Mouse (Mus musculus) CH12.LX (cell line): Measurements from ENCODE around the gene Tulp1. TPM values are rescaled to one million over a fixed set of nuclear protein-coding genes. Genes with fewer than 3 reads are reported as not detected.

Experiments
- DNase-seq: peaks from one replicate; pipeline ENCODE4 v3.0.0-alpha.2; 2013; ENCODE audit errors: extremely low read depth
- H3K27ac ChIP-seq: 2 replicates; pipeline ENCODE4 v1.5.1; 2012; ENCODE audit warnings: low read depth, mild to moderate bottlenecking, control low read depth, moderate library complexity; ENCODE audit not compliant: insufficient read depth
- H3K27me3 ChIP-seq: replicated peaks from 2 replicates; pipeline ENCODE3; 2012; ENCODE audit warnings: inconsistent platforms
- H3K36me3 ChIP-seq, 2 experiments: replicated peaks in 1 of 2; 2 replicates each; pipeline versions ENCODE3 to v1.6.1; 2012; ENCODE audit warnings: inconsistent platforms in 1 of 2, low read length in 1 of 2, mild to moderate bottlenecking in 1 of 2, mixed read lengths in 1 of 2, moderate library complexity in 1 of 2; ENCODE audit not compliant: control insufficient read depth in 1 of 2, insufficient read depth in 1 of 2
- H3K4me1 ChIP-seq, 2 experiments: 2 replicates each; pipeline ENCODE4 v1.6.1; 2012; ENCODE audit warnings: inconsistent platforms in 1 of 2, moderate library complexity in 1 of 2; ENCODE audit not compliant: insufficient read depth in 2 of 2, control insufficient read depth in 1 of 2
- H3K4me2 ChIP-seq: 2 replicates; pipeline ENCODE4 v1.6.1; 2012; ENCODE audit warnings: low read depth, mild to moderate bottlenecking, control low read depth; ENCODE audit not compliant: poor library complexity, insufficient read depth, severe bottlenecking
- H3K4me3 ChIP-seq, 3 experiments: fragments of 150-350 bp in 1 of 3; sonication (generic) in 1 of 3; replicated peaks in 1 of 3; 2 replicates each; pipeline versions ENCODE3 to v1.5.1; 2011 to 2012; ENCODE audit warnings: low read depth in 2 of 3, low read length in 2 of 3, mild to moderate bottlenecking in 2 of 3, moderate library complexity in 2 of 3, control low read depth in 1 of 3, improper control_type of control experiment in 1 of 3, inconsistent platforms in 1 of 3, mixed read lengths in 1 of 3; ENCODE audit not compliant: poor library complexity in 1 of 3
- H3K79me2 ChIP-seq: replicated peaks from 2 replicates; pipeline ENCODE4 v1.6.1; 2012; ENCODE audit warnings: mild to moderate bottlenecking, moderate library complexity; ENCODE audit not compliant: control insufficient read depth, poor library complexity, insufficient read depth, severe bottlenecking; ENCODE audit errors: extremely low read depth
- H3K9ac ChIP-seq: 2 replicates; pipeline ENCODE4 v1.6.1; 2012; ENCODE audit warnings: low read depth, mild to moderate bottlenecking, control low read depth, moderate library complexity; ENCODE audit not compliant: insufficient read depth
- H3K9me3 ChIP-seq: replicated peaks from 2 replicates; pipeline ENCODE3; 2012; ENCODE audit warnings: low read length, inconsistent platforms, mixed read lengths
- CHD1 ChIP-seq: IDR thresholded peaks from 2 replicates; pipeline ENCODE4 v1.6.1; 2012; ENCODE audit warnings: low read depth, low read length, improper control_type of control experiment, inconsistent platforms
- CHD2 ChIP-seq: IDR thresholded peaks from 2 replicates; pipeline ENCODE4 v1.6.1; 2011; ENCODE audit warnings: low read length, improper control_type of control experiment
- CTCF ChIP-seq, 2 experiments: IDR thresholded peaks in 1 of 2; conservative IDR thresholded peaks in 1 of 2; 2 replicates each; pipeline ENCODE4 v1.5.1; 2011 to 2012; ENCODE audit warnings: low read depth in 2 of 2, low read length in 2 of 2, improper control_type of control experiment in 1 of 2, inconsistent platforms in 1 of 2, mild to moderate bottlenecking in 1 of 2, moderate library complexity in 1 of 2
- GABPA ChIP-seq: IDR thresholded peaks from 2 replicates; pipeline ENCODE4 v1.6.1; 2012; ENCODE audit warnings: low read depth, low read length, improper control_type of control experiment, inconsistent platforms; ENCODE audit not compliant: insufficient replicate concordance
- IRF4 ChIP-seq: IDR thresholded peaks from 2 replicates; pipeline ENCODE4 v1.6.1; 2014; ENCODE audit warnings: low read depth, mild to moderate bottlenecking, inconsistent platforms, low read length, improper control_type of control experiment
- JUN ChIP-seq: IDR thresholded peaks from 2 replicates; pipeline ENCODE4 v1.6.1; 2011; ENCODE audit warnings: low read depth, mild to moderate bottlenecking, low read length, improper control_type of control experiment, moderate library complexity; ENCODE audit not compliant: insufficient read depth
- JUND ChIP-seq: conservative IDR thresholded peaks from 2 replicates; pipeline ENCODE4 v1.6.1; 2011; ENCODE audit warnings: low read depth, low read length, improper control_type of control experiment
- MAZ ChIP-seq: IDR thresholded peaks from 2 replicates; pipeline ENCODE4 v1.6.1; 2012; ENCODE audit warnings: low read depth, mild to moderate bottlenecking, inconsistent platforms, low read length, improper control_type of control experiment, moderate library complexity
- MYC ChIP-seq: IDR thresholded peaks from 2 replicates; pipeline ENCODE4 v1.6.1; 2011; ENCODE audit warnings: low read depth, mild to moderate bottlenecking, improper control_type of control experiment, low read length
- NELFE ChIP-seq: IDR thresholded peaks from 2 replicates; pipeline ENCODE4 v1.6.1; 2011; ENCODE audit warnings: low read depth, low read length, improper control_type of control experiment
- POLR2A ChIP-seq: IDR thresholded peaks from 2 replicates; pipeline ENCODE4 v1.6.1; 2011; ENCODE audit warnings: low read depth, mild to moderate bottlenecking, improper control_type of control experiment, low read length
- RCOR1 ChIP-seq: conservative IDR thresholded peaks from 2 replicates; pipeline ENCODE4 v1.6.1; 2012; ENCODE audit warnings: low read depth, mild to moderate bottlenecking, inconsistent platforms, low read length, improper control_type of control experiment
- SIN3A ChIP-seq: IDR thresholded peaks from 2 replicates; pipeline ENCODE4 v1.6.1; 2012; ENCODE audit warnings: low read length, improper control_type of control experiment, inconsistent platforms
- SMC3 ChIP-seq: IDR thresholded peaks from 2 replicates; pipeline ENCODE4 v1.6.1; 2011; ENCODE audit warnings: low read depth, low read length, improper control_type of control experiment
- TBP ChIP-seq: conservative IDR thresholded peaks from 2 replicates; pipeline ENCODE4 v1.6.1; 2011; ENCODE audit warnings: low read depth, low read length, improper control_type of control experiment
- USF1 ChIP-seq: IDR thresholded peaks from 2 replicates; pipeline ENCODE4 v1.6.1; 2014; ENCODE audit warnings: low read depth, mild to moderate bottlenecking, inconsistent platforms, low read length, improper control_type of control experiment
- USF2 ChIP-seq: conservative IDR thresholded peaks from 2 replicates; pipeline ENCODE4 v1.6.1; 2011; ENCODE audit warnings: low read depth, low read length, improper control_type of control experiment
- ZKSCAN1 ChIP-seq: IDR thresholded peaks from 2 replicates; pipeline ENCODE4 v1.6.1; 2012; ENCODE audit warnings: low read depth, inconsistent platforms, low read length, improper control_type of control experiment, borderline replicate concordance
- dilution Hi-C: fragments of 300-500 bp; cut with MboI; formaldehyde crosslinking; loops from 2 replicates; pipeline ENCODE4 v1.14.3; 2020; ENCODE audit warnings: low sequenced_read_pairs; ENCODE audit not compliant: extremely low pct_unique_long_range_greater_than_20kb, extremely low pct_ligation_motif_present
- in situ Hi-C: fragments of 300-500 bp; cut with MboI; formaldehyde crosslinking; loops from 3 replicates; pipeline ENCODE4 v1.14.3; 2019; ENCODE audit warnings: low sequenced_read_pairs, low pct_ligation_motif_present, low pct_unique_long_range_greater_than_20kb, mixed read lengths
- polyA plus RNA-seq: library from polyadenylated mRNA; unstranded; fragments of >175 nt; gene quantifications from 2 replicates; pipeline ENCODE4 v1.2.1, GENCODE M21; 2012; ENCODE audit warnings: low read depth; ENCODE audit not compliant: insufficient read length
- total RNA-seq, 2 experiments: library from RNA; depleted of rRNA; stranded (reverse); fragments of 300-350 nt in 1 of 2; fragments of >200 nt in 1 of 2; gene quantifications; 2 replicates each; pipeline ENCODE4 v1.2.3; 2012 to 2014

Tulp1 gene
- total and polyA plus RNA-seq, 3 experiments, result not detected

DNA sequence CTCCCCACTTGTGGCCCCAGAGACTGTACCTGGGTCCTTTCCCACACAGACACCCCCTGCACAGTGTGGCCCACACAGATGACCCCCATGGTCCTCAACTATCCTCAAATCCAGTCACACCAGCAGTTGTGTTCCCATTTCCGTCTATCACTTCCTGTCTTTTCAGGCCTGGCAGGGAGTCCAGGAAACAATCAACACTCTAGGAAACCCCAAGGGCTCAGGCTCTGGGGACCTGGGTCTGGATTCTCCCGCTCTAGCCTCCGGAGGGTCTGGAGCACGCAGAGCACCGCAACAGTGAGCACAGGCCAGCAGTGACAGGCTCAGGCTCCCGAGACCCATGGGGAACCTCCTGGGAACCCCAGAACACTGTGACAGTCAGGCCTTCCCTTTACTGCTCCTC lies 16.8 kb downstream of the Tulp1 start:
- H3K36me3 ChIP-seq, result no peaks in the 10 kb centered on the region
- no peaks in the 10 kb centered on the region for H3K79me2 ChIP-seq
- TF ChIP-seq RCOR1 (no peak), ZKSCAN1 (no peak), USF2 (no peak), CTCF (conservative IDR thresholded peaks at IDR 0.05 in 1 of 2, IDR thresholded peaks at IDR 0.05 in 1 of 2; ENCODE audit: low read depth in 2 of 2, low read length in 2 of 2) (no peak), IRF4 (no peak), TBP (no peak), MAZ (no peak), SIN3A (no peak), JUN (no peak), POLR2A (no peak), MYC (no peak), USF1 (no peak), CHD1 (no peak), SMC3 (no peak), CHD2 (no peak)
- TF ChIP-seq, all 38 proteins: peak for 0
- H3K4me1 ChIP-seq, result peaks cover 11 to 21% of the 10 kb centered on the region in 2 experiments; a peak in 3 of 4 replicates
- dilution Hi-C loops, result no loop called here
- no peak overlapping the region for H3K4me3 ChIP-seq
- DNase-seq, result no peak
- H3K9me3 ChIP-seq, result no peaks in the 10 kb centered on the region
- no peak overlapping the region for H3K4me2 ChIP-seq
- in situ Hi-C loops, result no loop called here
- H3K27ac ChIP-seq, result no peak overlapping the region
- H3K27me3 ChIP-seq, result peaks cover 77% of the 10 kb centered on the region
- no peak overlapping the region for H3K9ac ChIP-seq

DNA sequence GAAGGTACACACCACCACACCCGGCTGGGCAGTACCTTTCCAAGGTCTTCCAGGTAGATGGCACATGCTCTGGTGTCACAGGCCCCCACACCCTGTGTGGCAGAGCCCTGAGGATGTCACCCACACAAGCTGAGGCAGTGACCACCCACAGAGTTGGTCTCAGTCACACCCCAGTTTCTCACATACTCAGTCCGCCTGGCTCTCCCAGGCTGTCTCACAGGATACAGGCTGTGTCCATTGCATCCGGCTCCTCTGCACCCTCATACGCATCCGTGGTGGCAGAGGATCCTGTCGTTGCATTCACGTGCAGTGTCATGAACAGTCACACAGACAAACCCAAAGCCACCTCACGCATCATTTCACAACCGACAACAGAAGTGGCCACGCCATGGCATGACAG lies 17.7 kb downstream of the Tulp1 start:
- H3K4me2 ChIP-seq, result no peak overlapping the region
- no peak overlapping the region for H3K27ac ChIP-seq
- H3K9ac ChIP-seq, result no peak overlapping the region
- in situ Hi-C loops, result no loop called here
- no peak overlapping the region for H3K4me3 ChIP-seq
- no peak for TF ChIP-seq NELFE
- no peak for TF ChIP-seq GABPA
- TF ChIP-seq JUND, result no peak
- no peaks in the 10 kb centered on the region for H3K79me2 ChIP-seq
- H3K9me3 ChIP-seq, result no peaks in the 10 kb centered on the region
- peaks cover 11 to 21% of the 10 kb centered on the region in 2 experiments; a peak in 3 of 4 replicates for H3K4me1 ChIP-seq
- peaks cover 78% of the 10 kb centered on the region for H3K27me3 ChIP-seq
- no peak for DNase-seq
- H3K36me3 ChIP-seq, result no peaks in the 10 kb centered on the region
- dilution Hi-C loops, result no loop called here
